Mouse (Mus musculus): ENCODE results near the gene Zfhx2. TPM values are rescaled to one million over a fixed set of nuclear protein-coding genes. Genes with fewer than 3 reads are reported as not detected.
A peak's percentile ranks its signal among the peaks of the same experiment; 100 is the strongest.
"Not testable (repeated sequence)": the region's sequence is repeated elsewhere in the genome, so short reads cannot be mapped to it uniquely, and the experiment has no call there.

Zfhx2 gene
- total RNA-seq, 2 experiments from 2014 or later = 2.5 to 3.3 TPM

GRCm38 (mm10) chr14:55055167-55055834 lies 36.8 kb downstream of the Zfhx2 start:
- intact Hi-C loops (cut with DNase I) = no loop called here
- peak in 1 of 2 experiments; percentile 53 for DNase-seq

GRCm38 (mm10) chr14:55054191-55054749 lies 37.9 kb downstream of the Zfhx2 start:
- DNase-seq = no peak
- intact Hi-C loops (cut with DNase I) = no loop called here

DNA sequence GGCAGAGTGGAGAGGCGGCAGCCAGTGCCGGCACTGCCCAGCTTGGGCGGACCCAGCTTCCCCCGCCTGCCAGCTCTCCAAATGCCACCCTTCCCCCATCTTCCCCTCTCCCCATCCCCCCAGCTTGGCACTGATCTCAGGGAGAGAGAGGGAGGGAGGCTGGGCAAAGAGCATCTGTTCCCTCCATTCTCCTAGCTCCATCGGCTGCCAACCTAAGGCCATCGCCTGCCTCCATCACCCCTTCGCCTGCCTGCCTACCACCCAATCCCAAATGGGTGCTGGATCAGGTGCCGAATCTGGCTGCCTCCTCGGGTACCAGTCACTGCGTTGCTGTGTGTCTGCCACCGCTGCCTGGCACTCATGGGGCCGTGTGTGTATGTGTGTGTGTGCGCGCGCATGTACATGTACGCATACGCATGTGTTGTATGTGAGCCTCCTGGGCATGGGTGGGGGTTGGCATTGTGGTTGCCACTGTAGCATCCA lies 38.4 kb downstream of the Zfhx2 start:
- DNase-seq = no peak
- intact Hi-C loops (cut with DNase I) = no loop called here

GRCm38 (mm10) chr14:55053050-55053449 lies 39.1 kb downstream of the Zfhx2 start:
- intact Hi-C loops (cut with DNase I) = no loop called here
- DNase-seq = no peak

GRCm38 (mm10) chr14:55052496-55052895 lies 39.6 kb downstream of the Zfhx2 start:
- DNase-seq = no peak
- intact Hi-C loops (cut with DNase I) = no loop called here

GRCm38 (mm10) chr14:55047971-55048531 lies 44.1 kb downstream of the Zfhx2 start:
- intact Hi-C loops (cut with DNase I) = no loop called here
- DNase-seq = no peak

GRCm38 (mm10) chr14:55043694-55044093 lies 48.4 kb downstream of the Zfhx2 start:
- intact Hi-C loops (cut with DNase I); DNase-seq: not testable (repeated sequence)

GRCm38 (mm10) chr14:55032695-55033225 lies 59.4 kb downstream of the Zfhx2 start:
- intact Hi-C loops (cut with DNase I) = no loop called here
- DNase-seq = no peak

DNA sequence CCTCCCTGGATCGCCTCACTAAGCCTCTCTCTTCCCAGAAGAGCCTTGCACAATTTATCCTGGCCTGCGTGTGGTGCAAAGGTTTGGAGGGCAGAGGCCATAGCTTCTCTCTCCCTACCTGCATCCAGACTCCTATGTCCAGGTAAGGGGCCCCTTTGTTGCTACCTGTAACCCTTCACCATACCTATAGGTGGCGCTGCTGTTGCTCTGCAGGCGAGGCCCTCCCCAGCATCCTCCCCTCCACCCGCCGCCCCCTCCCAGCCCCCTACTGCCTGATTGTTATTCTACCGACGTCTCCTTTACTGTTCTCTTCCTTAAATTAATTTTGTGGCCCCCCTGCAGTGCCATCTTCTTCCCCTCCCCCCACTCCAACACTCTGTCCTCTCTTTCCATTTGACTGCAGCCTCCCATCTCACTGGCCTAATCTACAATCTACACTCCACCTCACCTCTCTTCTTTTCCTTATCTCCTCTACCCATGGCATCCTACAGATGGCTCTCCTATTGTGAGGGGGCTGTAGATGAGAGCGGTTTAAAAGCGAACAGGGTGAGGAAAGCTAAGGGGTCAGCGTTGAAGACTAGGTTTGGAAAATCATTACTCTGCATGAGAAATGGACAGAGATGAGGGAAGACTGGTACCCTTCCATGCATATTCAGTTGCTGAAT lies 63.0 kb downstream of the Zfhx2 start:
- intact Hi-C loops (cut with DNase I) = no loop called here
- peak in 1 of 2 experiments; percentile 28 for DNase-seq

DNA sequence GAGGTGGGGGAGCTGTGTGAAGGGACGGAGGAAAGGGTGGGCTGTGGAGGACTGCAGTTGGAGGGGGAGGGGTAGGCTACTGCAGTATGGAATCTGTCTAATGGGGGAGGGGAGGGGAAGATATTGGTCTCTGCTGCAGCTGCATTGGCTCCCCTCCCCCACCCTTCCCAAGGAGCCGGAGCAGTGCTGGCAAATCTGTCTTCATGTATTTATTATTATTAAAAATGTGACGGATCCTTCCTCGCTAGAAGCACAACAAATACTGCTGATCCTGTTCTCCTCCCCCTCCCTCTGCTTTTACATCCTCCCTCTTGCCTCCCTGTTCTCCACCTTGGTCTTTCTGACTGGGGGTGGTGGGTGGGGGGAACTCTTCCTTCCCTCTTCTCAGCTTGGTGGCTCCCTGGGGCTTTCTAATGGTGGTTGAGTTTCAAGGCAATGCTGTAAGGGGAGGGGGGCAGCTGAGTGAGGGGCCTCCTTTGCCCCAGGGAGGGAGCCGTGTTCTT lies 63.7 kb downstream of the Zfhx2 start:
- DNase-seq = no peak
- intact Hi-C loops (cut with DNase I) = no loop called here

- intact Hi-C loops (cut with DNase I) = loop anchor here (1.0 kb wide), 1 partner anchor 73 kb away; no protein-coding TSS in a partner anchor
These were observed 64.5 kb downstream of the Zfhx2 start for GRCm38 (mm10) chr14:55027653-55028052.

GRCm38 (mm10) chr14:55027251-55027650 lies 64.9 kb downstream of the Zfhx2 start:
- intact Hi-C loops (cut with DNase I) = loop anchor here (1.0 kb wide), 1 partner anchor 73 kb away; no protein-coding TSS in a partner anchor

More at GRCm38 (mm10) chr14:55027653-55028052, 64.5 kb downstream of the Zfhx2 start:
- no peak for DNase-seq

GRCm38 (mm10) chr14:55025527-55025926 lies 66.6 kb downstream of the Zfhx2 start:
- intact Hi-C loops (cut with DNase I) = loop anchor here (1.0 kb wide), 1 partner anchor 54 kb away; no protein-coding TSS in a partner anchor
- no peak for DNase-seq

More at GRCm38 (mm10) chr14:55027251-55027650, 64.9 kb downstream of the Zfhx2 start:
- DNase-seq = no peak

DNA sequence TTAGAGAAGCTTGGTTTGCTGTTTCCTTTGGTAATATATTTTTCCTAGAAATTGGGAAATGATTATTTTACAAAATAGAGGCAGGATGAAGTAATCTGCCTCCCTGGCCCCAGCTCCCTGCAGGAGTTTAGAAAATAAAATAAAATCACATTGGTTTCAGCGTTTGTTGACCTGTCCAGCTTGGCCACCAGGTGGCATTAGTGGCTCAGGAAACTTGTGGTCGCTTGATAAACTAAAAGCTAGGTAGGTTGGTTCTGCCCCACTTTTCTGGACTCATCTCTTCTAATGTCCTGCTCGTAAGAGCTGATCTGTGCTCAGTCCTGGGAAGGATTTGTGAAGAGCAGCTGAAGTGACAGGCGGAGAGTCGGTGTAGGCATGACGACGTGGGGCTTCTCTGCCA lies 67.9 kb downstream of the Zfhx2 start:
- DNase-seq = peak; percentile 55 to 72
- intact Hi-C loops (cut with DNase I) = no loop called here

DNA sequence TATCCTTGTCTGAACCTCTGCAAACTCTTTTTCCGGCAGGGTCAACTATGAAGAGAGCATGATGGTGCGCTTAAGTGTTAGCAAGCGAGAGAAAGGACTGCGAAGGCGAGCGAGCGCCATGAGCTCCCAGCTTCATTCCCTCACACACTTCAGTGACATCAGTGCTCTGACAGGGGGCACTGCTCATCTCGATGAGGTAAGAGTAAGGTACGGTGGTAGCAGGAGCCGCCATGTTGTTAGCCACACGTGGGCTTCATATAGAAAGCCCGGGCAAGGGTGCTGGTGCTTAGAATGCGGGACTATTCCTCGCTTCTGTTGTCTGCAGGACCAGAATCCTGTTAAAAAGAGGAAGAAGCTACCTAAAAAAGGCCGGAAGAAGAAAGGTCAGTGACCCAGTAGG lies 69.1 kb downstream of the Zfhx2 start:
- intact Hi-C loops (cut with DNase I) = no loop called here
- no peak for DNase-seq

DNA sequence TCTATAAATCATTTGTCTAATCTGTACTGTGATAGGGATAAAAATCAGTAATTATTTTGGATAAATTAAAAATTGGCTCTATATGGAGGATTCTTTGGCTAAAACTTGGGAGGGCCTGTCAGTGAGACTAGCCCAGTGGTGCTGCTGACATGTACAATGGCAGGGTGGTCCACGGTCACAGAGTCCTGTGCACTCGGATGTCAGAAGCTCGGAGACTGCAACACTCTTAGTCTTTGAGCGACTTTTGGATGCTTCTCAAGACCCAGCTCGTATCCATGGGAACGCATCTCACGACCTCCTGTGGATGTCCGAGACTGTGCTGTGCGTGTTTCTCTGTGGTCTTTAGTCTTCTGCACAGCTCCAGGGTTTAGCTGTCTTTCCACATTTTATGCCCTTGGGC lies 71.7 kb downstream of the Zfhx2 start:
- intact Hi-C loops (cut with DNase I) = no loop called here
- DNase-seq = no peak

DNA sequence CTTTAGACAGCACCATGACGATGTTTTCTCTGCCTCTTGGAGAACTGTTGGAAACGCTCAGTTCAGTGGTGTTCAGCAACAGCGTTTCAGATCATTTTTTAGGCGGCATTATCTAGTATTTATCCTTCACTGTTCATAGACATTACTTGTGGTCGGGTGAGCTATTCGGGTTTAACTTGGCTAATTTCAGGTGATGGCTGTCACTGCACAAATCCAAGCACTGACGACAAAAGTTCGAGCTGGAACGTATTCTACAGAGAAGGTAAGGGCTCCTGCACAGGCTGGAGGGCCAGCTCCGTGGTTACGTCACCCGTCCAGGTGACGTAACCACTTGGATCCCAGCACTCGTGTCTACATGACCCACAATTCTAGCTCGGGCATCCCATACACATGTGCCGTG lies 75.2 kb downstream of the Zfhx2 start:
- intact Hi-C loops (cut with DNase I) = loop anchor here (10.0 kb wide), 1 partner anchor 332 kb away; the partner anchor contains the start of genes 1700123O20Rik and Acin1
- DNase-seq = no peak

- intact Hi-C loops (cut with DNase I) = loop anchor here (2.0 to 10.0 kb wide), 3 partner anchors 115 to 331 kb away; partner anchors contain the start of genes 1700123O20Rik and Acin1
- DNase-seq = no peak
These were observed 76.4 kb downstream of the Zfhx2 start for GRCm38 (mm10) chr14:55015767-55016111.

- intact Hi-C loops (cut with DNase I) = loop anchor here (2.0 to 10.0 kb wide), 3 partner anchors 114 to 330 kb away; partner anchors contain the start of genes 1700123O20Rik and Acin1
- peak; percentile 98 to 99 for DNase-seq
These were observed 76.9 kb downstream of the Zfhx2 start, which contains the start of gene Ngdn for GRCm38 (mm10) chr14:55014991-55015766. Gene Ngdn (plus strand): TSS chr14:55015454.

Measured in heart, postnatal 14 days (tissue).